Mouse (Mus musculus): Measurements from ENCODE around the gene Ifit2.
A peak's percentile ranks its signal among the peaks of the same experiment; 100 is the strongest.
"Not testable (repeated sequence)": the region's sequence is repeated elsewhere in the genome, so short reads cannot be mapped to it uniquely, and the experiment has no call there.

The Ifit2 gene

DNA sequence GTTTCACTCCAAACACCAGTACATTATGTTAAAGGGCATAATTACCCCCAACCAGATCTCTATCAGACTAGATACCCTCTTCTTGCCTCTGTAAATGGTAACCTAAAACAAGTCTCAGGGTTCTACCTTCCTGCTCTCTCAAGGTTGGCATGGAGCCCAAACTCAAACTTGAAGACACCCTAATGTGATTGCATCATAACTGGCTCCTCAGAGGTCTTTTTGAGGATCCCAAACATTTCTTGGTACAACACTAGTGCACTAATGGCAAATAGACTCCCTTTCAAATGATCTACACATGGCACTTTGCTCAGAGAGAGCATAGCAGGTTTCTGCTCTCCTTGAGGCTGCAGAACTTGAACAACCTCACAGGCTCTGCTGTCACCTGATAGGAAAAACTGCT lies 46.3 kb downstream of the Ifit2 start:
- no peak for ATAC-seq (ENCODE audit: low TSS enrichment)

DNA sequence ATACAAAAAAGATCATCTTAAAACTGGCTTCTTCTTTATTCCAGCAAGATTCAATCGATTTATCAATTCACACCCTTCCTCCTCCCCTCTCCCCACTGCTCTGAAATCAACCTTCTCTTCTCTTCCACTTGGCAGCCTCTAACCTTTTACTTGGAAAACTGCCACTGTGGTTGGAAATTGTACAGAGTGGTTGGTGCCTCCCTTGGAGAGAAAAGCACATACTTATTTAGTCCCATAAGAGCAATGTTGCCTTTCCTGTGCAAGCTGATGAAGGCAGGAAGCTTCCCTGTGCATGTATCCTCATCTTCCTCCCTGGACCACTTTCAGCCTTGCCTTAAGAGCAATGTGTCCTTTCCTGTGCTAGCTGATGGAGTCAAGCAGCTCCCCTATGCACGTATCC lies 47.8 kb downstream of the Ifit2 start:
- ATAC-seq (ENCODE audit: low TSS enrichment): peak; percentile 36; the same call in 1 of the 2 replicates

DNA sequence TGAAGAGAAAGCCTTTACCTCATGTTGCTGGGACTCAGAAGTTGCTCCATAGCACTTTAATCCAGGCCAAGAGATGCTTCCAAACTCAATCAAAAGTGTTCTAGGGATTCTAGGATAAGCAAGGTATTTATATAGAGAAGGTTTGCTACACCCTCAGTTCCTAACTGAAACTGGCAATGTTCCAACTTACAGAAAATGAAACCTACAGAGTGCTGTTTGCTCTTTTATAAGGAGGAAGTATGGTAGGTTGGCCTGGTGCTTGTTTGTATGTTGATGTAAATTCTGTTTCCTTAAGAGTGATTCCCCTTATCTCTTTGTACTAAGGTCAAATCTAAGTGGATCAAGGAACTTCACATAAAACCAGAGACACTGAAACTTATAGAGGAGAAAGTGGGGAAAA lies 48.8 kb downstream of the Ifit2 start:
- ATAC-seq (ENCODE audit: low TSS enrichment): peak; percentile 58

DNA sequence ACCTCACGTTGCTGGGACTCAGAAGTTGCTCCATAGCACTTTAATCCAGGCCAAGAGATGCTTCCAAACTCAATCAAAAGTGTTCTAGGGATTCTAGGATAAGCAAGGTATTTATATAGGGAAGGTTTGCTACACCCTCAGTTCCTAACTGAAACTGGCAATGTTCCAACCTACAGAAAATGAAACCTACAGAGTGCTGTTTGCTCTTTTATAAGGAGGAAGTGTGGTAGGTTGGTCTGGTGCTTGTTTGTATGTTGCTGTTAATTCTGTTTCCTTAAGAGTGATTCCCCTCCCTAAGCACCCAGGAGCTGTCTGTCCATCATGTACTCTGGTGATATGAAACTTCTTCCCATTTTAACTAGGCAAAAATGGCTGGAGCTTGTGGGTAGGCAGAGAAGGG lies 51.4 kb downstream of the Ifit2 start, which contains the start of gene Ifit1bl1:
Gene Ifit1bl1 (minus strand): TSS at position 69 of the 400 bp plus-strand sequence.
- ATAC-seq (ENCODE audit: low TSS enrichment): peak; percentile 35; the same call in 1 of the 2 replicates

DNA sequence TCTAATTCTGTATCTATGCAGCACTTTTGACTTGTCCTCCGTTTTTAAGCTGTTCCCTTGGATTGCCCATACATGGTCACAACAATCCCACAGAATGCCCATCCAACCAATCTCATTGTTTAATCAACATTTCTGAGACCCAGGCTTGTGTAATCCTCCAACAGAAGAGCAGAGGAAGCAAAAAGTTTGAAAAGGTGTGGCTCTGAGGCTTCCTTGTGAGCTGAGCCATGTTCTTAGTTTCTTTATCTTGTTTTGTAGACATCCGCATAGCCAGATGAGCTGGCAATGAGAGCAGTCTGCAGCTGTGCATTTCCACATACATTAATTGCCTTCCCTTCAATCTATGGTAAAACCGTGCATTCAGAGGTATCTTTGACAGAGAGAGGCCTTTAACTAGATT lies 55.0 kb downstream of the Ifit2 start:
- no peak for ATAC-seq (ENCODE audit: low TSS enrichment)

DNA sequence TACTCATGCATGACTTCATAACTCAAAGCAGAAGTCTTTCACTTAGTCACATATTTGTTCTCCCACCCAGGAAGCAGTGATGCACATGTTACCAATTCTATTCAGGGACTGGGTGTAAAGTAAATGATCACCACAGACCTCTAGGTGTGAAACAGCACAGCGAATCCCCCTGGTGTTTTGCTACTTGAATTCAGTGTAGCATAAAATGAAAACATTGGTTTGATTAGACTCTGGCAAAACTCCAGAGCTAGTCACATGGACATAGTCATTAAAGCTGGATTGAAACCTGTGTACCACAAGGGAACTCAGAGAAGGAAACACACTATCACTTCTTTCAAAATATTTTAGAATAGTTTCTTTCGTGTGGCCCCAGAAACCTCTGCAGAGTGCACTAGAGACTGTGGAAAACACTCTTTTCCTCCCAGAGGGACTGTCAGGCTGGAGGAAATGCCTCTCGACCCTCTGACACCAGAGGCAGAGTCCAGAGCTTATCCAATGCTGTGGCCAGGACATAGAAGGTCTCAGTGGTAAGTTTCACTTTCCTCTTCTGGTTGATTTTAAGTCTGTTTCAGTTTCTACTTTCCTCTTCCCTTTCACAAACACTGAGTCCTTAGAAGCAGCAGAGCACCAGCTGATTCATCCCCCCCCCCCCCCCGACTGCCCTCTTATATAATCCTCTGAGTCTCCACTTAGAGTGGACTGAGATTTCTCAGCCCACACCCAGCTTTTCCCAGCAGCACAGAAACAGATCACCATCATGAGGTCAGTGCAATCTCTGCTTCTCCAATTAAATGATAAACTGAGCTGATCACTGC lies 57.0 kb downstream of the Ifit2 start, which contains the start of gene Ifit3b:
Gene Ifit3b (plus strand): TSS at position 734 of the 815 bp plus-strand sequence.
- peak; percentile 93 for ATAC-seq (ENCODE audit: low TSS enrichment)

DNA sequence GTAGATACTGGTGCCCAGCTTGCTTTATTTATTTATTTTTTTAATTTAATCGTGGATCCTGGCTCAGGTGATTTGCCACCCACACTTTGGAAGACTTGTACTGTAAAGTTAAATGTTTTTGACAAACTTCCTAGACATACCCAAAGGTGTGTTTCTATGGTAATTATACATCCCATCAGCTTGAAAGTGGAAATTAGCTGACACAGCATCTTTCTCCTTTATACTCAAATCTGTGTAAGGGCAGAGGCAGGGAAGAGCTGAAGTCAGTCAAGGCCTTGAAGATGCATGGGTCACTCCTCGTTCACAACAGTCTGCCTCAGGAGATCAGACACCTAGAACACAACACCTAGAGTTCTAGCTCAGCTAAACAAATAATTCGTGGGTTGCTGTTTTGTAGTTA lies 59.6 kb downstream of the Ifit2 start:
- ATAC-seq (ENCODE audit: low TSS enrichment): not testable (repeated sequence)

DNA sequence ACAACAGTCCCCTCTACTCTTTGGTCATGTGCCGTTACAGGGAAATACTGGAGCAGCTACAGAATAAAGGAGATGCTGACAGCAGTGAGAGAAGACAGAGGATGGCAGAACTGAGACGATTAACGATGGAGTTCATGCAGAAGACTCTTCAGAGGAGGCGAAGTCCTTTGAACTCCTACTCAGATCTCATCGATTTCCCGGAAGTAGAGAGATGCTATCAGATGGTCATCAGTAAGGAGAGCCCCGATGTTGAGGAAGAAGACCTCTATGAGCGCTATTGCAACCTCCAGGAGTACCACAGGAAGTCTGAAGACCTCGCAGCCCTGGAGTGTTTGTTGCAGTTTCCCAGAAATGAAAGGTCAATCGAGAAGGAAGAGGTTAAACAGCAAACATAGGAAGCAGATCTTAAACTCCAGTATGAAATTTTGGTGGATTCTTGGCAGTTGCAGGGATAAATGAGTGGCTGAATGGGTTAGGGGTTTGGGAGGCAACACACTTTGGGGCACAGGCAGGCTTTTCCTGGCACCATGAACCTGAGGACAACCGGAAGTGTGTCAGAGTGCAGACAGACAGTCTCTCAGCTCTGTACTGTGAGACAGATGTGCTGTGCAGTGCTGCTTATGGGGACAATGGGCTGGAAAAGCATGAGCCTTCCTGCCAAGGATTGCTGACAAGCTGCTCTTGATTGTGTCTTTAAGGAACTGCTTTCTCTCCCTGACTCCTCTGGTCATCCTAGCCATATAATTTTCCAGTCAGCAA lies 61.9 kb downstream of the Ifit2 start:
- ATAC-seq (ENCODE audit: low TSS enrichment): not testable (repeated sequence)

DNA sequence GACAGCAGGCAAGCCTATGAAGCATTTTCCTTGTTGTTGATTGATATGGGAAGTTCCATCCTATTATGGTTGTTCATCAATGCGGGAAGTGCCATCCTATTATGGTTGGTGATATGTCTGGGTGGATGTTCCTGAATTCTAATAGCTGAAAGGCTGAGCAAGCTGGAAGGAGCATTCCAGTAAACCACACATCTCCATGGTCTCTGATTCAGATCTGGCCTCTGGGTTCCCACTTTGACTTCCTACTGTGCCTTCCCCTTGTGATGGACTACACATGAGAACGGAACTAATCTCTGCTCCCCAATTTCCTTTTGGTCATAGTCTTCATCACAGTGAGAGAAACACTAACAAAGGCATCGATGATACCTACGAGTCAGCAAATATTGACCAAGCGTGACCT lies 70.4 kb downstream of the Ifit2 start:
- ATAC-seq (ENCODE audit: low TSS enrichment): no peak

DNA sequence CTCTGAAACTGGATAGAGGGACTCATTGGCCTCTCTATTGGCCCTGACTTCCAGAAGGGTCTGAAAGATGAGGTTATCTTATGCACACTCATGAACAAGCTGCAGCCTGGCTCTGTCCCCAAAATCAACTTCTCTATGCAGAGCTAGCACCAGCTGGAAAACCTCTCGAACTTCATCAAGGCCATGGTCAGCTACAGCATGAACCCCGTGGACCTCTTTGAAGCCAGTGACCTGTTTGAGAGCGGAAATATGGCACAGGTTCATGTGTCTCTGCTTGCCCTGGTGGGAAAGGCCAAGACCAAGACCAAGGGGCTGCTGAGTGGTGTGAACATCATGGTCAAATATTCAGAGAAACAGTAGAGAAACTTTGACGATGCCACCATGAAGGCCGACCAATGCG lies 73.3 kb downstream of the Ifit2 start:
- ATAC-seq (ENCODE audit: low TSS enrichment): no peak

DNA sequence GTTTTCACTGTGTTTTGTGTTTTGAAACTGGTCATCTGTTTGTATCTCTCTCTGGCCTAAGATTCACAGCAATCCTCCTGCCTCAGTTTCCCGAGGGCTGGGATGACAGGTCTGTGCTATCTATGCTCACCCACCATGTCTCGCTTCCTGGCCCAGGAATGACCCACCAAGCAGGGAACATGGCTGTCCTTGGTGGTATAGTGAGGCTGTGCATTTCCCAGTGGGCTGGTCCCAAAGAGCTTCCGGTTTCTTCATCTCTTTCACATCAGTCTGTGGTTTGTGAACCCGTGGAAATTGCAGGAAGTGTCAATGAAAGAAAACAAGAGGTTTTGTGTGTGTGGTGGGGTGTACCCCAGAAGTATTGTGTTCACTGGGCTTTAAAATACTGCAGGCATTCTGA lies 74.2 kb downstream of the Ifit2 start:
- no peak for ATAC-seq (ENCODE audit: low TSS enrichment)
